Mouse (Mus musculus) liver, embryonic 14.5 days (tissue): ENCODE data around the gene Myh9. TPM values are rescaled to one million over a fixed set of nuclear protein-coding genes. Genes with fewer than 3 reads are reported as not detected.

Experiments used
- ATAC-seq: fragments of 200-750 bp; cut with Nextera tagmentation; 2 replicates; pipeline ENCODE4 v1.8.0; 2017; ENCODE audit warnings: moderate number of reproducible peaks, mild to moderate bottlenecking, moderate library complexity; ENCODE audit not compliant: insufficient read depth
- DNase-seq, 3 experiments: peaks; one replicate each; pipeline ENCODE4 v3.0.0-alpha.2; 2012 to 2013; ENCODE audit warnings: low read depth in 3 of 3, low spot score in 3 of 3
- H3K27ac ChIP-seq: fragments of 300-500 bp; sonication (generic); 2 replicates; pipeline ENCODE4 v1.5.1; 2014; ENCODE audit warnings: moderate library complexity, mild to moderate bottlenecking, control low read depth, inconsistent platforms
- H3K27me3 ChIP-seq: fragments of 300-500 bp; sonication (generic); 2 replicates; pipeline ENCODE4 v1.6.1; 2014; ENCODE audit warnings: mild to moderate bottlenecking, low read length, moderate library complexity; ENCODE audit not compliant: control insufficient read depth, insufficient read depth
- H3K36me3 ChIP-seq: fragments of 300-500 bp; sonication (generic); replicated peaks from 2 replicates; pipeline ENCODE4 v1.6.1; 2014; ENCODE audit warnings: low read depth; ENCODE audit not compliant: control insufficient read depth, insufficient read depth
- H3K4me1 ChIP-seq, 2 experiments: fragments of 200-500 bp in 1 of 2; fragments of 300-500 bp in 1 of 2; sonication (generic) in 1 of 2; replicated peaks; 2 replicates each; pipeline ENCODE4 v1.6.1; 2012 to 2014; ENCODE audit warnings: antibody characterized with exemption in 1 of 2, inconsistent platforms in 1 of 2, low read length in 1 of 2; ENCODE audit not compliant: control insufficient read depth in 2 of 2, insufficient read depth in 2 of 2
- H3K4me2 ChIP-seq: fragments of 300-500 bp; sonication (generic); 2 replicates; pipeline ENCODE4 v1.6.1; 2014; ENCODE audit warnings: low read depth, mild to moderate bottlenecking, control low read depth, moderate library complexity
- H3K4me3 ChIP-seq, 2 experiments: fragments of 200-500 bp in 1 of 2; fragments of 300-500 bp in 1 of 2; sonication (generic) in 1 of 2; 2 replicates each; pipeline ENCODE4 v1.5.1; 2012 to 2014; ENCODE audit warnings: low read depth in 2 of 2, low read length in 2 of 2, mild to moderate bottlenecking in 2 of 2, control low read depth in 1 of 2, inconsistent platforms in 1 of 2, moderate library complexity in 1 of 2; ENCODE audit not compliant: insufficient read depth in 1 of 2
- H3K9ac ChIP-seq: fragments of 300-500 bp; sonication (generic); replicated peaks from 2 replicates; pipeline ENCODE4 v1.6.1; 2014; ENCODE audit warnings: mild to moderate bottlenecking, control low read depth, moderate library complexity
- H3K9me3 ChIP-seq: fragments of 300-500 bp; sonication (generic); 2 replicates; pipeline ENCODE4 v1.6.1; 2016; ENCODE audit warnings: low read length, mixed read lengths; ENCODE audit not compliant: control insufficient read depth
- CTCF ChIP-seq: IDR thresholded peaks from 2 replicates; pipeline ENCODE4 v1.5.1; 2016; ENCODE audit warnings: antibody characterized with exemption, low read depth, control low read depth
- EP300 ChIP-seq: IDR thresholded peaks from 2 replicates; pipeline ENCODE4 v1.6.1; 2016; ENCODE audit warnings: antibody characterized with exemption, low read depth
- WGBS: fragments of 180-500 bp; shearing (Covaris S2); extraction: QIAGEN DNeasy Blood & Tissue Kit; methylation state at CpG from one replicate; pipeline ENCODE4 v1.1.7; 2014; ENCODE audit not compliant: insufficient replicate concordance; 5-methylcytosine and 5-hydroxymethylcytosine counted together
- polyA plus RNA-seq, 2 experiments: library from polyadenylated mRNA; depleted of rRNA in 1 of 2; stranded (reverse) in 1 of 2; unstranded in 1 of 2; fragments of >200 nt; fragmentation: Nextera tagmentation in 1 of 2; extraction: Ambion mirVana in 1 of 2; gene quantifications; 2 replicates each; pipeline versions ENCODE4 v1.2.1 to v1.2.3; 2012 to 2014

The Myh9 gene
- polyA plus RNA-seq, 2 experiments, result 21.3 to 21.9 TPM

DNA sequence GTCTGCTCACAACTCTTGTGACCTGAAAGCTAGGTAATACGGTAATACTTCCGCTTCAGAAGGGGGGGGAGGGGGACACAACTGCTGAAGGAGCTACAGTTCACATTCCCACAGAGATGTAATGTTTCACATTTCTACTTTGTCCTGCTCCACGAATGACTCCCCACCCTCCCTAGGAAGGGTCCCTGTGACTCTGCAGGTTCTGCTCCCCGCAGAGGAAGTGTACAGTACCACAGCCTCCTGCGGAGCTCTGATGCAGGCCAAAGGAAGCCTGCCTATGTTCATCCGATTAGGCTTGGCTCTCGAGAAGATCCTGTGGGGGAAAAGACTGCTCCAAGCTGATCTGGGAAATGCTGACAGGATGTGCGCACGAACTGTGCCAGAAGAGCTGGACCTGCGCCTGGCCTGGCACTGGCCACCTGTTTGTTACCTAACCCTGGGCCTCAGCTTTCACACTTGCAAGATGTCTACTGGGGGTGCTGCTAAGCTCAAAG, 22.0 kb downstream of the Myh9 start:
- H3K9ac ChIP-seq, result no peak overlapping the region
- H3K27ac ChIP-seq, result no peak overlapping the region; the same call in 1 of the 2 replicates
- no peaks in the 10 kb centered on the region for H3K27me3 ChIP-seq
- H3K4me2 ChIP-seq, result no peak overlapping the region
- TF ChIP-seq EP300 (no peak), CTCF (no peak)
- ATAC-seq, result no peak
- no peaks in the 10 kb centered on the region; the same call in 1 of the 2 replicates for H3K36me3 ChIP-seq
- 42% methylated on average over 10 of the region's 10 CpGs for WGBS
- H3K4me1 ChIP-seq, result peaks cover 25 to 85% of the 10 kb centered on the region in 2 experiments
- no peak for DNase-seq
- H3K9me3 ChIP-seq, result no peaks in the 10 kb centered on the region
- H3K4me3 ChIP-seq, result no peak overlapping the region

DNA sequence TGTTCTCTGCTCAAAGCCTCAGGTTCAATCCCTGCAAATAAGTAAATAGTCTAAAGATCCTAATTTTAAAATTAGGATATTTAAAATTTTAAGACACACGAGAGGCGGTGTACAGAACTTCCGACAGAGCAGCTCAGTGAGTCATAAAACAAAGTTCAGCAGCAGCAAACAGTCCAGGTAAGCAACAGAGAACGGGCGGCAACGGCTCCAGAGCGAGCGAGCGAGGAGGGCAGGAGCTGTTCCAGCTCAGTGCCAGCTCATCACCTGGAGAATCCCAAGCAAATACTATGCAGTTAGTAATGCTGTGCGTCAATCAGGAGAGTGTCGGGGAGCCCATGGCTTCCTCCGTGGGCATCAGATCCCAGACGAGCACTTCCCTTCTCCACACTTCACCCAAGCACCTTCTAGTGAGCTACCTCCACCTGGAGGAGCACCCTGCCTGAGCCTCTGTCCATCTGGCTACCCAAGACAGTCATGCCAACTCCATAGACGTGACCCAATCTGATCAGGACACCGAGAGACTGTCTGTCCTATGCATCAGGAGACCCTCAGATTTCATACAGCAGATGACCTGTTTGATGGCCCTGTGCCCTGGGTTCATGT, 23.3 kb downstream of the Myh9 start:
- H3K27me3 ChIP-seq, result no peaks in the 10 kb centered on the region
- no peak overlapping the region for H3K4me3 ChIP-seq
- H3K4me2 ChIP-seq, result no peak overlapping the region
- 74% methylated on average over 15 of the region's 15 CpGs for WGBS
- ATAC-seq, result no peak
- H3K36me3 ChIP-seq, result no peaks in the 10 kb centered on the region
- no peak overlapping the region for H3K27ac ChIP-seq
- H3K9ac ChIP-seq, result no peak overlapping the region
- TF ChIP-seq EP300 (no peak), CTCF (no peak)
- H3K4me1 ChIP-seq, result peaks cover 19 to 81% of the 10 kb centered on the region in 2 experiments
- H3K9me3 ChIP-seq, result no peaks in the 10 kb centered on the region
- no peak for DNase-seq

DNA sequence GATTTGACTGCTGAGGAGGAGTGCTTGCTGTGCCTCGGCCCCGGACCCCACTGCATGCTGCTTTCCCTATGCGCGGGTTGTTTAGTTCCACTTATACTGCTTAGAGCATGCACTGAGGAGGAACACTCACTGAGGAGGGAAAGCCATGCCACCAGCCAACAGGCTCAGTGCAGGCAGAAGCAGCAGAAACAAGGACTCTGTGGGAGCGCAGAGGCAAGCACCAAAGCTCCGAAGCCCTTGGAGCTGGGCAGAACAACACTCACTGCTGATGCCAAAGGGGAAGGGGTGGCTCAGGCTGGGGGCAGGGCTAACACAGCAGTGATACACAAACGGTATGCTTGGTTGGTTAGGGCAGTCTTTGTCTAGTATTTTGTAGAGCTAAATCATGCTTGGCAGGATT, 24.6 kb downstream of the Myh9 start:
- Histone ChIP-seq H3K27ac (no peak overlapping the region), H3K4me2 (no peak overlapping the region), H3K4me1 (peaks cover 11 to 70% of the 10 kb centered on the region in 2 experiments), H3K27me3 (no peaks in the 10 kb centered on the region), H3K4me3 (no peak overlapping the region), H3K36me3 (peaks cover 3% of the 10 kb centered on the region), H3K9me3 (no peaks in the 10 kb centered on the region), H3K9ac (no peak overlapping the region)
- TF ChIP-seq EP300 (no peak), CTCF (no peak)
- DNase-seq, result no peak
- WGBS, result 61% methylated on average over 7 of the region's 7 CpGs
- no peak for ATAC-seq

DNA sequence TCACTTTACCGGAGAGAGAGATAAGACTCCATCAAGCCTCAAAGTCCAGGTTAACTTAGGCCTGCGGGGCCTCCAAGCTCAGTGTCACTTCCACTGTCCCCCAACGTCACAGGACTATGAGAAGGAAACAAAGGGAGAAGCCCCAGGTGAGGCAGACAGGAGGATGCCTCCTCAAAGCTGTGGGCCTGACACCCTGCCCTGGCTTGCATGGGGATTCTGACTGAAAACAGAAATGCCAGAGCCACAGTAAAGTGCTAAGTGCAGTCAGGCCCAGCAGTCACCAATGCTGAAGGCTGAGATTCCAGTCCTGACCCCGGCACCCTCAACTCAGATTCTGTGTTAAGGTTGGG, 25.4 kb downstream of the Myh9 start:
- TF ChIP-seq EP300 (no peak), CTCF (no peak)
- H3K27me3 ChIP-seq, result no peaks in the 10 kb centered on the region
- H3K36me3 ChIP-seq, result peaks cover 8% of the 10 kb centered on the region
- no peak overlapping the region for H3K27ac ChIP-seq
- no peak overlapping the region for H3K4me2 ChIP-seq
- DNase-seq (no peak), ATAC-seq (no peak)
- WGBS, result 37% methylated on average over 4 of the region's 4 CpGs
- peaks cover 3 to 62% of the 10 kb centered on the region in 2 experiments for H3K4me1 ChIP-seq
- H3K4me3 ChIP-seq, result no peak overlapping the region
- no peaks in the 10 kb centered on the region for H3K9me3 ChIP-seq
- H3K9ac ChIP-seq, result no peak overlapping the region

DNA sequence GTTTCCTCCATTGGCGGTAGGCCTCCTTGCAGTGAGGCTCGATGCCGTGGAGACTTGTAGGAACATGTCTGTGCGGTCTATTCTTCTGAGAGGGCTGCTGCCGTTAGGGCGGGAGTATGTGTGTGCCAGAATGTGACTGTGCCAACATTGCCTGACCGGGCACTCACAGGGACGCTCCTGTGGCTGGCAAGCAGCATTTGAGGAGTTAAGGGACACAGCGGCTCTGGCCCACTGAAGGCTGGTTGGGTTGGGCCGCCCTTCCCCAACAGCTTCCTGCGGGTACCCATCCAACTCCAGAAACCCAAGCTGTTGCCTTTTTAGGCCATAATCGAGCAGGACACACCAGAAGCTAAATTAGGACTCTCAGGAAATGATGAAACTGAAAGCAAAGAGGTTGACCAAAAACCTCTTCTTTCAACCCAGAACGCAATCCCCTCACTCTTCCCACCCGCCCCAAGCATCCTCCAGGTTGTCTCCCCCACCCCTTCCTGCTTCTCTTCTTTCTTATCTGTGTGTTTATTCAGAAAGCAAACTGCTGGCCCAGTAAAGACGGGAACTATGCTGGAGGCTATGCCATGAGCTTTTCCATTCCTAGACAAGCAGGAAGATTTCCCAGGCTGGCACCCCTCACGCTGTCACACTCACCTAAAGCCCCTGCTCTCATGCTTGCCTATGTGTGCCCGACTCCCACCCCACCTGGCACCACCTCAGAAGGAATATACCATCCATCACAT, 25.9 kb downstream of the Myh9 start:
- WGBS, result 39% methylated on average over 17 of the region's 17 CpGs

More for the DNA sequence above, 25.9 kb downstream of the Myh9 start:
- Histone ChIP-seq H3K4me1 (peaks cover 0 to 56% of the 10 kb centered on the region in 2 experiments), H3K27me3 (no peaks in the 10 kb centered on the region), H3K9me3 (no peaks in the 10 kb centered on the region), H3K27ac (no peak overlapping the region), H3K4me2 (no peak overlapping the region), H3K36me3 (peaks cover 13% of the 10 kb centered on the region), H3K4me3 (no peak overlapping the region), H3K9ac (no peak overlapping the region)
- no peak for DNase-seq
- TF ChIP-seq EP300, result no peak
- TF ChIP-seq CTCF, result no peak
- ATAC-seq, result no peak
